Mouse (Mus musculus) forebrain, postnatal 0 days (tissue): ENCODE measurements around the gene Dhdds. TPM values are rescaled to one million over a fixed set of nuclear protein-coding genes. Genes with fewer than 3 reads are reported as not detected.

Experiments used
- ATAC-seq: fragments of 200-750 bp; cut with Nextera tagmentation; 2 replicates; pipeline ENCODE4 v1.8.0; 2017; ENCODE audit warnings: mild to moderate bottlenecking, moderate library complexity
- DNase-seq: peaks from one replicate; pipeline ENCODE4 v3.0.0-alpha.2; 2015
- H3K27ac ChIP-seq: fragments of 300-500 bp; sonication (generic); 2 replicates; pipeline ENCODE4 v1.5.1; 2014; ENCODE audit warnings: low read depth, mild to moderate bottlenecking, antibody characterized with exemption, low read length, moderate library complexity, mixed read lengths
- H3K27me3 ChIP-seq: fragments of 300-500 bp; sonication (generic); 2 replicates; pipeline ENCODE4 v1.6.1; 2014; ENCODE audit warnings: mild to moderate bottlenecking, low read length, mixed read lengths; ENCODE audit not compliant: insufficient read depth
- H3K36me3 ChIP-seq: fragments of 300-500 bp; sonication (generic); 2 replicates; pipeline ENCODE4 v1.6.1; 2014; ENCODE audit warnings: mild to moderate bottlenecking, moderate library complexity; ENCODE audit not compliant: insufficient read depth
- H3K4me1 ChIP-seq: fragments of 300-500 bp; sonication (generic); 2 replicates; pipeline ENCODE4 v1.6.1; 2014; ENCODE audit warnings: antibody characterized with exemption; ENCODE audit not compliant: insufficient read depth
- H3K4me2 ChIP-seq: fragments of 300-500 bp; sonication (generic); 2 replicates; pipeline ENCODE4 v1.6.1; 2014; ENCODE audit warnings: low read depth, mild to moderate bottlenecking, moderate library complexity
- H3K4me3 ChIP-seq: fragments of 300-500 bp; sonication (generic); 2 replicates; pipeline ENCODE4 v1.5.1; 2014; ENCODE audit warnings: low read depth, low read length, mixed read lengths
- H3K9ac ChIP-seq: fragments of 300-500 bp; sonication (generic); 2 replicates; pipeline ENCODE4 v1.6.1; 2014; ENCODE audit warnings: mild to moderate bottlenecking
- H3K9me3 ChIP-seq: fragments of 300-500 bp; sonication (generic); 2 replicates; pipeline ENCODE4 v1.6.1; 2016; ENCODE audit warnings: low read length
- CTCF ChIP-seq: sonication (generic); IDR thresholded peaks from 2 replicates; pipeline ENCODE4 v1.5.1; 2016; ENCODE audit warnings: antibody characterized with exemption, control low read depth, low read depth
- WGBS: fragments of 180-500 bp; shearing (Covaris S2); extraction: QIAGEN DNeasy Blood & Tissue Kit; methylation state at CpG from one replicate; pipeline ENCODE4 v1.1.7; 2014; 5-methylcytosine and 5-hydroxymethylcytosine counted together
- polyA plus RNA-seq: library from polyadenylated mRNA; unstranded; fragments of >200 nt; fragmentation: Nextera tagmentation; extraction: Ambion mirVana; gene quantifications from 2 replicates; pipeline ENCODE4 v1.2.1, GENCODE M21; 2015
- total RNA-seq: library from RNA; depleted of rRNA; stranded (reverse); fragments of >200 nt; gene quantifications from 2 replicates; pipeline ENCODE4 v1.2.3, GENCODE M21; 2014

Dhdds gene
- total and polyA plus RNA-seq, 2 experiments from 2014 or later, result 42.0 to 43.5 TPM

GRCm38 (mm10) chr4:133968150-133968921 lies 32.4 kb downstream of the Dhdds start, which contains the start of gene Hmgn2:
Hmgn2 (minus strand) TSS chr4:133968650.
- peak; percentile 52 for ATAC-seq
- TF ChIP-seq CTCF, result 0 out of 2 replicates have a peak, but pooled peaks have one; percentile 28
- under 1% methylated on average over 40 of the region's 42 CpGs for WGBS
- no peaks in the 10 kb centered on the region for H3K9me3 ChIP-seq
- peak; percentile 56 for DNase-seq
- H3K9ac ChIP-seq, result peak within 1 kb of the TSS; percentile 99
- peaks cover 22% of the 10 kb centered on the region for H3K36me3 ChIP-seq
- H3K27ac ChIP-seq, result peak within 1 kb of the TSS; percentile 99
- H3K27me3 ChIP-seq, result no peaks in the 10 kb centered on the region
- peak within 1 kb of the TSS; percentile 86 for H3K4me3 ChIP-seq
- peaks cover 29% of the 10 kb centered on the region for H3K4me1 ChIP-seq
- H3K4me2 ChIP-seq, result peak within 1 kb of the TSS; percentile 99

GRCm38 (mm10) chr4:133967866-133968149 lies 32.9 kb downstream of the Dhdds start:
- H3K4me3 ChIP-seq, result peak overlapping the region; percentile 86
- no peaks in the 10 kb centered on the region for H3K9me3 ChIP-seq
- TF ChIP-seq CTCF, result no peak; the same call in 1 of the 2 replicates
- peak overlapping the region; percentile 99 for H3K27ac ChIP-seq
- peaks cover 29% of the 10 kb centered on the region for H3K4me1 ChIP-seq
- peak; percentile 88 for ATAC-seq
- H3K4me2 ChIP-seq, result peak overlapping the region; percentile 99
- DNase-seq, result peak; percentile 98
- peak overlapping the region; percentile 99 for H3K9ac ChIP-seq
- no peaks in the 10 kb centered on the region for H3K27me3 ChIP-seq
- WGBS, result 0% methylated on average over 26 of the region's 29 CpGs
- H3K36me3 ChIP-seq, result peaks cover 27% of the 10 kb centered on the region

DNA sequence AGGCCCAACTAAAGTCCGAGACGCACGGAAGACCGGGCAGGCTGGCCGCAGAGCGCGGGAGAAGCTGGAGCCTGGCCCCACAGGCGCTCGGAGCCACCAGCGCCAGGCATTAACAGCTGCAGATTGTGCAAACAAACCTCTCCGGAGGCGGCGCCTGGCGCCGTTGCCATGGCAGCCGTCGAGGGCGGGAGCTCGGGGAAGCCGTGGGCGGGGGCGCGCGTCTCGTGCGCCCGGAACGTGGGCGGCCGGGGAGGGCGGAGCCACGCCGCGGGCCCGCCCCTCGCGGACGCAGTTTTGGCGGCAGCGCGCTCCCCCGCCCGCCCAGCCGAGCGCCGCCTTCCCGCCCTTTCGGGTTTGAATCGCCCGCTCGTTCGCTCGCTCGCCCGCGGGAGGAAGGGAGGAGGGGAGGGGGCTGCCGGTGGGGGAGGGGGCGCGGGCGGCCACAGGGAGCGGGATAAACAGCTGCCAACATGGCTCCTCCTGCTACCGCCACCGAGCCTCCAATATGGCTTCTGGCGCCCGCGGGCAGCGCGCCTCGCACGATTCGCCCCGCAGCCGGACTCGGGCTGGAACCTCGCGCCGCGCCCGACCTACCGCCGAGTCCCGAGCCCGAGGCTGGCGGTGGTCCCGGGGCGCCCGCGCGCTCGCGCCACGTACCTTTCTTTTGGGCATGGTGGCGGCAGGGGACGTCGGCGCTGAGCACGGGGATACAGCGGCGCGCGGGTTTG lies 33.4 kb downstream of the Dhdds start:
- no peaks in the 10 kb centered on the region for H3K9me3 ChIP-seq
- no peaks in the 10 kb centered on the region for H3K27me3 ChIP-seq
- DNase-seq (peak; percentile 99), ATAC-seq (peak; percentile 67)
- peak overlapping the region; percentile 86 for H3K4me3 ChIP-seq
- H3K4me2 ChIP-seq, result peak overlapping the region; percentile 99
- peaks cover 31% of the 10 kb centered on the region for H3K36me3 ChIP-seq
- H3K4me1 ChIP-seq, result peaks cover 29% of the 10 kb centered on the region
- peak overlapping the region; percentile 99 for H3K27ac ChIP-seq
- TF ChIP-seq CTCF, result peak; percentile 32
- H3K9ac ChIP-seq, result peak overlapping the region; percentile 99
- WGBS, result 2% methylated on average over 58 of the region's 101 CpGs

DNA sequence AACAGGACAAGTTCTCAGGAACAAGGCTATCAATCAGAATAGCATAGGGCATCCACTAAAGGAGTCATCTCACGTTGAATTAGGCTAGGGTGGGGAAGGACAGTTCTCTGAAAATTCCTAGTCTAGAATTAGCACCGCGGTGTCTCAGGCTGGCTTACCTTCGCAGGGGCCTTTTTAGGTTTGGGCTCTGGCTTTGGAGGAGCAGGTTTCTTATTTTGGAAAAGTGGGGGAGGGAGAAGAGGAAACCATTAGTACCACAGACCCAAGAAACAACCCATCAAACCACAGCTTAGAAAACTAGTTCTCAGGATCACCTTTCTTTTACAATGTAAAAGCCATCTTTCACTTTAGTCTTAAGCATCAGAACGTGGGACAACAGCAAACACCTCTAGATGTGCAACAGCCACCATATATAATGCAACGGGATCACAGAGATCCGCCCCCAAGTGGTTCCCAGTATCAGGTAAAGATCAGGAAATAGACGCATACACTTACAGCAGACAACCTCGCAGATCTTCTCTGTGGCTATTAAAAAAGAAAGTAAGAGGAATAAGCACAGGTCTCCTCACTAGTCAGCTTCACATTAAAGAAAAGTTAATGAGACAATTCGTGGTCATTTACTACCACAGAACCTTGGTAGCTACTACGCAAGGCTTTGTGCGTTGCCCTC lies 34.3 kb downstream of the Dhdds start:
- WGBS, result 39% methylated on average over 12 of the region's 12 CpGs
- no peak for TF ChIP-seq CTCF
- peaks cover 31% of the 10 kb centered on the region for H3K36me3 ChIP-seq
- no peak for DNase-seq
- no peak for ATAC-seq
- peaks cover 29% of the 10 kb centered on the region for H3K4me1 ChIP-seq
- peak overlapping the region; percentile 86 for H3K4me3 ChIP-seq
- peak overlapping the region; percentile 99 for H3K9ac ChIP-seq
- no peaks in the 10 kb centered on the region for H3K27me3 ChIP-seq
- H3K4me2 ChIP-seq, result peak overlapping the region; percentile 99
- H3K27ac ChIP-seq, result peak overlapping the region; percentile 16; the same call in 1 of the 2 replicates
- H3K9me3 ChIP-seq, result no peaks in the 10 kb centered on the region

DNA sequence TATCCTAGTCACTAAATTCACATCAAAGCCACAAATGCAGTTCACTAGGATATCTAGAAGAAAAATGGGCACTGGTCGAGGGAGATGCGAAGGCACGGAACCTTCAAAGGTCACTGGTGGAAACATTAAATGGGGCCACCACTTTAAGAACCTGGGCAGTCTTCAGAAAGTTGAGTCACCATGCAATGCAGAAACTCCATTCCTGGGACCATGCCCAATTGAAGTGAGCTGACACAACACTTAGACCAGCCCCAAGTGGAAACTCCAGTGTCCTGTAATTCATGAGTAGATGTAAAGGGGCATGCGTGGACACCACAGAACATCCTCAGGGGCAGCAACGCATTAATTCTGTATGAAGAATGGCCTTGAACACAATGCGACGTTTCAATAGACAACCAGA lies 38.2 kb downstream of the Dhdds start:
- H3K9ac ChIP-seq, result no peak overlapping the region
- peaks cover 31% of the 10 kb centered on the region for H3K36me3 ChIP-seq
- no peaks in the 10 kb centered on the region for H3K27me3 ChIP-seq
- no peak for TF ChIP-seq CTCF
- peaks cover 7% of the 10 kb centered on the region; the same call in 1 of the 2 replicates for H3K4me1 ChIP-seq
- H3K27ac ChIP-seq, result no peak overlapping the region
- WGBS, result 87% methylated on average over 7 of the region's 7 CpGs
- ATAC-seq, result no peak
- H3K9me3 ChIP-seq, result no peaks in the 10 kb centered on the region
- no peak for DNase-seq
- H3K4me3 ChIP-seq, result no peak overlapping the region
- no peak overlapping the region for H3K4me2 ChIP-seq

- Histone ChIP-seq H3K9me3 (no peaks in the 10 kb centered on the region), H3K9ac (no peak overlapping the region), H3K27me3 (no peaks in the 10 kb centered on the region), H3K4me1 (no peaks in the 10 kb centered on the region), H3K36me3 (peaks cover 14% of the 10 kb centered on the region), H3K27ac (no peak overlapping the region), H3K4me2 (no peak overlapping the region), H3K4me3 (no peak overlapping the region)
- TF ChIP-seq CTCF, result no peak
- WGBS, result 93% methylated on average over 1 of the region's 1 CpGs
- ATAC-seq (no peak), DNase-seq (no peak)
These were observed 41.8 kb downstream of the Dhdds start for GRCm38 (mm10) chr4:133958884-133959283.
